Mouse (Mus musculus): ENCODE data around the gene Max. TPM values are rescaled to one million over a fixed set of nuclear protein-coding genes. Genes with fewer than 3 reads are reported as not detected.
A peak's percentile ranks its signal among the peaks of the same experiment; 100 is the strongest.

Gene Max
- total and polyA plus RNA-seq, 3 experiments = 48.2 to 356 (median 164) TPM

GRCm38 (mm10) chr12:76895777-76896176, 66.2 kb downstream of the Max start:
- H3K36me3 ChIP-seq (ENCODE audit: control insufficient read depth in 1 of 2, insufficient read depth in 2 of 2, low read length in 2 of 2) = no peaks in the 10 kb centered on the region; a peak in 2 of 4 replicates
- TF ChIP-seq MEF2A (IDR thresholded peaks at IDR 0.05; ENCODE audit: extremely low read depth, insufficient replicate concordance, low read depth, low read length, poor library complexity, severe bottlenecking) = no peak
- TF ChIP-seq GABPA (IDR thresholded peaks at IDR 0.05; ENCODE audit: low read depth, low read length) = no peak
- no peak for TF ChIP-seq ZMIZ1 (IDR thresholded peaks at IDR 0.05; ENCODE audit: low read depth, low read length)

GRCm38 (mm10) chr12:76894792-76895559, 67.0 kb downstream of the Max start:
- Histone ChIP-seq H3K4me3 (ENCODE audit: control insufficient read depth in 1 of 2, insufficient read depth in 1 of 2, low read depth in 2 of 2, low read length in 2 of 2) (no peak overlapping the region), H3K4me1 (ENCODE audit: control insufficient read depth in 1 of 2, insufficient read depth in 2 of 2, low read length in 2 of 2) (no peaks in the 10 kb centered on the region), H3K27ac (ENCODE audit: control insufficient read depth, low read depth, low read length) (no peak overlapping the region), H3K36me3 (ENCODE audit: control insufficient read depth in 1 of 2, insufficient read depth in 2 of 2, low read length in 2 of 2) (no peaks in the 10 kb centered on the region; a peak in 1 of 4 replicates), H3K9me3 (replicated peaks; ENCODE audit: insufficient read depth, low read length) (no peaks in the 10 kb centered on the region), H3K27me3 (ENCODE audit: control insufficient read depth in 1 of 2, insufficient read depth in 2 of 2, low read length in 2 of 2) (no peaks in the 10 kb centered on the region), H3K9ac (ENCODE audit: control insufficient read depth, low read depth, low read length, poor library complexity, severe bottlenecking) (no peak overlapping the region), H3K79me2 (ENCODE audit: control insufficient read depth, insufficient read depth, low read length, poor library complexity) (no peaks in the 10 kb centered on the region)
- TF ChIP-seq CTCF (IDR thresholded peaks at IDR 0.05 in 2 of 3, conservative IDR thresholded peaks at IDR 0.05 in 1 of 3; ENCODE audit: control insufficient read depth in 1 of 3, insufficient read depth in 1 of 3, low read depth in 2 of 3, low read length in 3 of 3, poor library complexity in 1 of 3, severe bottlenecking in 1 of 3) = peak; percentile 20 to 40 (median 23); a peak in 4 of 6 replicates
- TF ChIP-seq RAD21 (IDR thresholded peaks at IDR 0.05; ENCODE audit: low read depth, low read length) = no peak
- DNase-seq (ENCODE audit: low read depth, low spot score) = no peak

More at GRCm38 (mm10) chr12:76895777-76896176, 66.2 kb downstream of the Max start:
- Histone ChIP-seq H3K27ac (ENCODE audit: control insufficient read depth, low read depth, low read length) (no peak overlapping the region), H3K27me3 (ENCODE audit: control insufficient read depth in 1 of 2, insufficient read depth in 2 of 2, low read length in 2 of 2) (no peaks in the 10 kb centered on the region), H3K4me3 (ENCODE audit: control insufficient read depth in 1 of 2, insufficient read depth in 1 of 2, low read depth in 2 of 2, low read length in 2 of 2) (no peak overlapping the region), H3K9me3 (replicated peaks; ENCODE audit: insufficient read depth, low read length) (no peaks in the 10 kb centered on the region), H3K9ac (ENCODE audit: control insufficient read depth, low read depth, low read length, poor library complexity, severe bottlenecking) (no peak overlapping the region), H3K4me1 (ENCODE audit: control insufficient read depth in 1 of 2, insufficient read depth in 2 of 2, low read length in 2 of 2) (no peaks in the 10 kb centered on the region), H3K79me2 (ENCODE audit: control insufficient read depth, insufficient read depth, low read length, poor library complexity) (no peaks in the 10 kb centered on the region)
- no peak for DNase-seq (ENCODE audit: low read depth, low spot score)

DNA sequence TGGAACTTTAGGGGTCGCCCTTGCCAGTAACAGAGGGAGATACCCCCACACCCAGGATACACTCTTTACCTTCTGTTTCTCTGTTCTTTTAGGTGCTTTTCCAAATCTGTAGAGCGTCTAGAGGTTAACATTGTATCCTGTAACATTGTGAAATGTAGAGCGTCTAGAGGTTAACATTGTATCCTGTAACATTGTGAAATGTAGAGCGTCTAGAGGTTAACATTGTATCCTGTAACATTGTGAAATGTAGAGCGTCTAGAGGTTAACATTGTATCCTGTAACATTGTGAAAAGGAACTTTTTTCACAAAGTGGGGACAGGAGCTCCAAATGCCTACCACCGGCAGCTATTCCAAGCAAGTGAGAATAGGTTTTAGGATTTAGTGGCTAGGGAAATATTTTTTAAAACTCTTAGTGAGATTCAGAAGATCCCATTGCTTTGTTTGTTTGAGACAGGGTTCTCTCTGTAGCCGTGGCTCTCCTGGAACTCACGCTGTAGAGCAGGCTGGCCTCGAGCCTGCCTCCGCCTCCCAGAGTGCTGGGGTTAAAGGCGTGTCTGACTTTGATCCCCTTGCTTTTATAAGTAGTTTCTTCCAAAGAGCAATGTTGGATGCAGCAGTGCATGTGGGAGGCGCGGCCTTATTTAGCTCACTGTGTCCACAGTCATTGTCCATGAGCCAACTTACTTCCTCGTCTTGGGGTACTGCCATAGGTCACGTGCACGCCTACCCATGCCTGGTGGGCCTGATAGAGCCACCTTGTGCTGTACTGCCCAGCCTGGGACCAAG, 68.9 kb downstream of the Max start:
- Histone ChIP-seq H3K79me2 (ENCODE audit: control insufficient read depth, insufficient read depth, low read length, poor library complexity) (no peaks in the 10 kb centered on the region), H3K36me3 (ENCODE audit: control insufficient read depth in 1 of 2, insufficient read depth in 2 of 2, low read length in 2 of 2) (no peaks in the 10 kb centered on the region)
- DNase-seq (ENCODE audit: low read depth, low spot score) = no peak

More for the DNA sequence above, 68.9 kb downstream of the Max start:
- Histone ChIP-seq H3K9me3 (replicated peaks; ENCODE audit: insufficient read depth, low read length) (no peaks in the 10 kb centered on the region), H3K27me3 (ENCODE audit: control insufficient read depth in 1 of 2, insufficient read depth in 2 of 2, low read length in 2 of 2) (no peaks in the 10 kb centered on the region), H3K9ac (ENCODE audit: control insufficient read depth, low read depth, low read length, poor library complexity, severe bottlenecking) (no peak overlapping the region), H3K27ac (ENCODE audit: control insufficient read depth, low read depth, low read length) (no peak overlapping the region), H3K4me3 (ENCODE audit: control insufficient read depth in 1 of 2, insufficient read depth in 1 of 2, low read depth in 2 of 2, low read length in 2 of 2) (no peak overlapping the region), H3K4me1 (ENCODE audit: control insufficient read depth in 1 of 2, insufficient read depth in 2 of 2, low read length in 2 of 2) (no peaks in the 10 kb centered on the region)
- TF ChIP-seq ZKSCAN1 (IDR thresholded peaks at IDR 0.05; ENCODE audit: low read depth, low read length) (no peak), POLR2A (IDR thresholded peaks at IDR 0.05; ENCODE audit: control insufficient read depth in 1 of 2, insufficient read depth in 1 of 2, low read depth in 1 of 2, low read length in 2 of 2, poor library complexity in 1 of 2) (no peak), BHLHE40 (IDR thresholded peaks at IDR 0.05; ENCODE audit: borderline replicate concordance, low read depth, low read length) (no peak), MYC (IDR thresholded peaks at IDR 0.05; ENCODE audit: low read depth, low read length) (no peak), RCOR1 (IDR thresholded peaks at IDR 0.05; ENCODE audit: low read depth, low read length) (no peak), JUND (IDR thresholded peaks at IDR 0.05; ENCODE audit: low read depth, low read length) (no peak), CHD2 (IDR thresholded peaks at IDR 0.05; ENCODE audit: low read length) (no peak), HCFC1 (IDR thresholded peaks at IDR 0.05; ENCODE audit: low read depth, low read length) (no peak), ZC3H11A (IDR thresholded peaks at IDR 0.05; ENCODE audit: low read depth, low read length) (no peak), SIN3A (IDR thresholded peaks at IDR 0.05; ENCODE audit: low read length) (no peak), ZMIZ1 (IDR thresholded peaks at IDR 0.05; ENCODE audit: low read depth, low read length) (no peak), NELFE (IDR thresholded peaks at IDR 0.05; ENCODE audit: low read depth, low read length) (no peak), EP300 (IDR thresholded peaks at IDR 0.05; ENCODE audit: low read depth in 1 of 2, low read length in 2 of 2) (no peak), GATA1 (IDR thresholded peaks at IDR 0.05; ENCODE audit: low read depth, low read length) (no peak)

All from MEL (cell line).